Mouse (Mus musculus) macrophage (primary cell): Measurements from ENCODE around the gene Pten. TPM values are rescaled to one million over a fixed set of nuclear protein-coding genes. Genes with fewer than 3 reads are reported as not detected.
A peak's percentile ranks its signal among the peaks of the same experiment; 100 is the strongest.

Experiments
- H3K27ac ChIP-seq: fragments of 350-480 bp; formaldehyde crosslinking; 2 replicates; pipeline ENCODE4 v1.9.0; 2021
- H3K36me3 ChIP-seq: fragments of 350-480 bp; formaldehyde crosslinking; 2 replicates; pipeline ENCODE4 v1.9.0; 2021; ENCODE audit errors: inconsistent target
- H3K4me3 ChIP-seq: fragments of 350-480 bp; formaldehyde crosslinking; 2 replicates; pipeline ENCODE4 v1.9.0; 2021; ENCODE audit errors: inconsistent target
- H3K79me2 ChIP-seq: fragments of 350-480 bp; formaldehyde crosslinking; 2 replicates; pipeline ENCODE4 v1.9.0; 2021; ENCODE audit errors: inconsistent target
- WGBS: methylation state at CpG from one replicate; pipeline ENCODE4 v1.1.7; 2026; ENCODE audit warnings: inconsistent platforms; ENCODE audit not compliant: missing documents; 5-methylcytosine and 5-hydroxymethylcytosine counted together
- polyA plus RNA-seq: library from polyadenylated mRNA; stranded (reverse); fragments of 250-400 nt; gene quantifications from 3 replicates; pipeline ENCODE4 v1.2.4, GENCODE M21; 2018; ENCODE audit warnings: inconsistent platforms
- total RNA-seq, 78 experiments: library from RNA; depleted of rRNA; stranded (reverse); fragments of 250-400 nt; gene quantifications; 1 replicate in 9 of 78; 2 replicates in 24 of 78; 3 replicates in 43 of 78; 4 replicates in 2 of 78; pipeline ENCODE4 v1.2.4; 2018; ENCODE audit warnings: inconsistent platforms in 56 of 78

The Pten gene
- 100 to 1,000 TPM in 15 of 26 experiments, 10 to 100 TPM in 11; 39.0 to 148 (median 112) TPM for total RNA-seq (2018; cell fraction: chromatin; rRNA removed)
- 10 to 100 TPM; 42.6 to 69.1 (median 60.0) TPM for total RNA-seq (2018; cell fraction: cytosol; rRNA removed)
- total RNA-seq (2018; cell fraction: nucleus; rRNA removed) = 100 to 1,000 TPM in 9 of 26 experiments, 10 to 100 TPM in 17; 42.5 to 152 (median 84.4) TPM
- polyA plus RNA-seq = 29.6 to 30.5 TPM (median 30.4 TPM) in 3 replicates

DNA sequence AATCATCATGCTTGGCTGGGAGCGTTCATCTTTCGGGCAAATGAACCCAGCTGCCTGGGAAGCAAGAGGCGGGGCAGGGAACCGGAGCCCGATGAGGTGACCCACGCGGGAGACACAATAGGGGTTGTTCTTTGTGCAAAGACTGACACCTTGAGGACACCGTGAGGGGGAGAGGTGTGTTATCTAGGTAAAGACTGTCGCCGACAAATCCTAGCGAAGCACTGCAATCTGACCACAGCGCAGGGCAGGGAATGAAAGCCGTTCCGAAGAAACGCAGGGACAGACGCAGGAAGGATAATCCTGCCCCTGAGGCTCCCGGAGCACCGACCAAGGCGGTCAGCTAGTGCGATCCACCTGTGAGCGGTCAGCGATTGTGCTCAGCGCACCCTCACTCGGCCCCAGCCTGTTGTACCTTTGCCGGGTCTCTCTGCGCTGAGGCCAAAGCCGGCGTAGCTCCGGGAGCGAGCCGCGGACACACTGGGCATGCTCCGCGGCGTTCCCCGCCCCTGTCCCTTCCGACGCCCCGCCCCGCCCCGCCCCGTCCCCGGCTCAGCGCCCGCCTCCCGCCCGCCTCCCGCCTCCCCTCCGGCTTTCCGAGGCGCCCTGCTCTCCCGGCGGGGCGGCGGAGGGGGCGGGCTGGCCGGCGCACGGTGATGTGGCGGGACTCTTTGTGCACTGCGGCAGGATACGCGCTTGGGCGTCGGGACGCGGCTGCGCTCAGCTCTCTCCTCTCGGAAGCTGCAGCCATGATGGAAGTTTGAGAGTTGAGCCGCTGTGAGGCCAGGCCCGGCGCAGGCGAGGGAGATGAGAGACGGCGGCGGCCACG lies at the start of gene Pten:
Gene Pten, plus strand, starts transcription at position 598 of the 826 bp plus-strand sequence.
- peaks cover 41% of the 10 kb centered on the region for H3K79me2 ChIP-seq
- 1% methylated on average over 33 of the region's 77 CpGs for WGBS
- peak within 1 kb of the TSS; percentile 76 for H3K27ac ChIP-seq
- H3K4me3 ChIP-seq = peak within 1 kb of the TSS; percentile 84
- H3K36me3 ChIP-seq = no peaks in the 10 kb centered on the region

DNA sequence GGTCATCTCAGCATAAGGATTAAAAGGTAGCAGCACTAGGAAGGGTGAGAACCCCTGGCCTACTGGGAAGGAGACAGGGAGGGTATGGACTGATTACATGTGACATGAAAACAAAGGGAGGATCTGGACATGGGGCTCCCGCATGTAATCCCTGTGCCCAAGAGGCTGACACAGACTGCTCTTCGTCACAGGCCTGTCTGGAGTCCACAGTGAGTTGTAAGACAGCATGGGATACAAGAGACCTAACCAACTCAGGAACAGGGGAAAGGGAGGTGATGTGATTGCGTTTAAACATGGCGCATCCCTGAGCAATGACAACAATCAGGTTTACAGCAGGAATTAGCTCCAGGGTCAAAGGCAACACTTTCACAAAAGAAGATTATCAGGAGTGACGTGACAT lies 48.3 kb upstream of the Pten start:
- no peak overlapping the region for H3K4me3 ChIP-seq
- H3K36me3 ChIP-seq = peaks cover 22% of the 10 kb centered on the region; the same call in 1 of the 2 replicates
- peaks cover 74% of the 10 kb centered on the region for H3K79me2 ChIP-seq
- H3K27ac ChIP-seq = no peak overlapping the region
- WGBS = 98% methylated on average over 5 of the region's 5 CpGs

DNA sequence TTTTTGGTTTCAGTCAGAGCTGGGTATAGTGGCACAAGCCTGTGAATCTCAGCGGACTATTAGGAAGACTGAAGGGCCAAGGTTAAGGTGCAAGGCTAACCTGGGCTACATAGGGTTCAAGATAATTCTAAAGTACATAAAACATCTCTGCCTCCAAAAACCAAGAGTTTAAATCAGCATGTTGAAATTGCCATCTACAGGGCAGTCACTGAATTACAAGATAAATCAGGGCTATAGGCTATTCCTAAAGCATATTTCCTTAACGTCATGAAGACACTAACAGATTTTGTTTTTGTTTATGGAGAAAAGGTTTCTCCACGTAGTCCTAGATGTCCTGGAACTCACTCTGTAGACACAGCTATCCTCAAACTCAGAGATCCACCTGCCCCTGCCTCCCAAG lies 47.0 kb upstream of the Pten start:
- WGBS = 56% methylated on average over 3 of the region's 3 CpGs
- Histone ChIP-seq H3K79me2 (peaks cover 65% of the 10 kb centered on the region), H3K4me3 (no peak overlapping the region)

DNA sequence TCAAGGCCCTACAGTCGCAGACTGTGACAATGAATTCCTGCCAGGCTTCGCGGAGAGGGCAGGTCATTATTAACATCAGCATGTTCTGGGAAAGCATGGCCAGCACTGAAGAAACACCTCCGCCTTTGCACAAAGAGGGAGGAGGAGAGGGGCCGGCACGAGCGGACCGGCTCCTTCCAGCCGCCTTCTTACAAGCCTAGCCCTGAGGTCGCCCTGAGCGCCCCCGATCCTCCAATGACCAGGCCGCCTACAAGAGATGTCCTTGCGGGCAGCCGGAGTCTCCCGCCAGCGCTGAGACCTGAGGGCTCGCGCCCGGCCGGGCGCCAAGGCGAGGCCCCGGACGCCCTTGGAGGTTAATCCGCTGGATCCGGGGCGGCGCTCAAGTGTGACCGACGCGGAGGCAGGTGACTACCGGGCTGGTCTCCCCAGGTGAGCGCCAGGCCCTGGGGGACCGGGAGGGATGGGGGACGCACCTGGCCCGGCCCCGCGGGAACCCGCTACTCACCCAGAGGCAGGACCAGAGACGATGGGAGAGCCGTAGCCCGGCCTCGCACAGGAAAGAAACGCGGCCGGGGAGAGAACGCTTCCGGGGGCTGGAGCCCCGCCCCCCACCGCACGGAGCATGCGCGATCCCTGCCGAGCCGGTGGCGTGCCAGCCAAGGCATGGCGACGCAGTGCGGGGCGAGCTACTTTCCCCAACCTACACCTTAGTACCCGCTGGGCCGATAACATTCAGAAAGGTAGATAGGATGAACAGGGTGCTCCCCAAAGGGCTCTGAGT lies 45.3 kb upstream of the Pten start:
- Histone ChIP-seq H3K4me3 (peak overlapping the region; percentile 70), H3K36me3 (no peaks in the 10 kb centered on the region), H3K79me2 (peaks cover 49% of the 10 kb centered on the region), H3K27ac (peak overlapping the region; percentile 61)
- WGBS = 0% methylated on average over 58 of the region's 63 CpGs

More for the DNA sequence above, 47.0 kb upstream of the Pten start:
- Histone ChIP-seq H3K36me3 (0 out of 2 replicates have a peak, but pooled peaks cover 11% of the 10 kb centered on the region), H3K27ac (no peak overlapping the region)

DNA sequence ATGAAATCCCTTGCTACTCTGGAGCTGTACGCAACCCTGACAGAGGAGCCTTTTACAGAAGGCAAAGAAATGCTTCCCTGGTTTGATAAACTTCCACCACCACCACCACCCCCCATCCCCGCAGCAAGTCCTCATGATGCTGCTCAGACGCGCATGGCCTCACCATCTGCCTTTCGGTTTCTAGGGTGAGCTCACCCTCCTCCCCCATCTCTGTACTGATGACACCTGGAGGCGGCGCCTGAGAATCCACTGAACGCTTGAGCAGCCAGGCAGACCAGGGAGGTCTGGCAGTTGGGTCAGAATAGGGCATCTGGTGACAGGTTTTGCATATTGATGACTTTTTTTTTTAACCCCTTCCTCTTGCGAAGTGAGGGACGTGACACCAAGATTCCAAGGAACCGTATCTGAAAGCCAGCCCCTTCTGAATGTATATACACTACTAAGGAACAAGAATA lies 44.7 kb upstream of the Pten start:
- H3K27ac ChIP-seq = peak overlapping the region; percentile 61
- H3K36me3 ChIP-seq = no peaks in the 10 kb centered on the region
- 1% methylated on average over 11 of the region's 11 CpGs for WGBS
- H3K4me3 ChIP-seq = peak overlapping the region; percentile 70
- peaks cover 42% of the 10 kb centered on the region for H3K79me2 ChIP-seq

DNA sequence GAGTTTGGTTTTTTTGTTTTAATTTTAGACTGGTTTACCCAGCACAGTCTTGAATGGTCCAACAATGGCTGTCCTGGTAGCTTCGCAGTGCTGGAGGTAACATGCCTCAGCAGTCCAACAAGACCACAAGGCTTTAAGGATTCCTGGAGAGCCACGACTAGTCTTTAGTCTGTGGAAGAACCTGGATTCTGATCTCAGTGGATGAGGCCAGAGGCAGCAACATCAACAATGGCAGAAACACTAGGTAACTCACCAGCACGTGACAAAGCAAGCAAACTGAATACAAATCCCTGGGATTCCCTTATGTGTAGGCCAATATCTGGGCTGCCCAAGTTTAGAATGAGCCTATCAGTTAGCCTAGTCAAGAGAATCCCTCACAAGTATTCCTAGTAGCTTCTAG lies 43.8 kb upstream of the Pten start:
- WGBS = 100% methylated on average over 3 of the region's 3 CpGs
- Histone ChIP-seq H3K27ac (no peak overlapping the region), H3K36me3 (no peaks in the 10 kb centered on the region)

DNA sequence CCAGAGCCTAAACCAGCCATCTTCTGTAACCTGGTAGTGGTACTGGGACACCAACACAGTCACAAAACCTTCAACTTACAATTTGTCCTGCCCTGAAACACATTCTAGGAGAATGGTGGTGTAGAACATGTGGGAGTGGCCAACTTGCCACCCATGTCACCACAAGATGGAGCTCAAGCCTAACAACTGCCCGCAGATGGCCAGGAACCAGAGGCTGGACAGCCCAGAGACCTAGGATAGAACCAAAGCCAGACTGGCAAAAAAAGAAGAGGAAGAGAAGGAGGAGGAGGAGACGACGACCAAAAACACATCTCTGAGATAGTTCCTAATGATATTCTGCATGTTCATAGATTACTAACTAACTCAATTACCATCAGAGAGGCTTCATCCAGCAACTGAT lies 42.1 kb upstream of the Pten start:
- WGBS = 5% methylated on average over 3 of the region's 3 CpGs
- H3K4me3 ChIP-seq = no peak overlapping the region
- no peak overlapping the region for H3K27ac ChIP-seq
- H3K36me3 ChIP-seq = no peaks in the 10 kb centered on the region
- peaks cover 16% of the 10 kb centered on the region for H3K79me2 ChIP-seq

More for the DNA sequence above, 43.8 kb upstream of the Pten start:
- H3K79me2 ChIP-seq = peaks cover 33% of the 10 kb centered on the region
- no peak overlapping the region for H3K4me3 ChIP-seq

DNA sequence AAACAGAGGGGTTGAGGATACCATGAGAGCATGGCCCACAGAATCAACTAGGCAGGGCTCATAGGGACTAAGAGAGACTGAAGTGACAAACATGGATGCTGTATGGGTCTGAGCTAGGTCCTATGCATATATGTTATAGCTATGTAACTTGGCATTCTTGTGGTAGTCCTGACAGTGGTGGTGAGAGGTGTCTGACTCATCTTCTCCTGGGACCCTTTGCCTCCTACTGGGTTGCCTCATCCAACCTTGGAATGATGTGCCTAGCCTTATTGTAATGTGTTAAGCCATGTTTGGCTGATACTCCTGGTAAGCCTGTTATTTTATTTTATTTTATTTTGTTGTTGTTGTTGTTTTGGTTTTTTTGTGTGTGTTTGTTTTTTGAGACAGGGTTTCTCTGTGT lies 41.6 kb upstream of the Pten start:
- H3K79me2 ChIP-seq = peaks cover 11% of the 10 kb centered on the region
- no peak overlapping the region for H3K27ac ChIP-seq
- H3K4me3 ChIP-seq = no peak overlapping the region
- no peaks in the 10 kb centered on the region for H3K36me3 ChIP-seq

DNA sequence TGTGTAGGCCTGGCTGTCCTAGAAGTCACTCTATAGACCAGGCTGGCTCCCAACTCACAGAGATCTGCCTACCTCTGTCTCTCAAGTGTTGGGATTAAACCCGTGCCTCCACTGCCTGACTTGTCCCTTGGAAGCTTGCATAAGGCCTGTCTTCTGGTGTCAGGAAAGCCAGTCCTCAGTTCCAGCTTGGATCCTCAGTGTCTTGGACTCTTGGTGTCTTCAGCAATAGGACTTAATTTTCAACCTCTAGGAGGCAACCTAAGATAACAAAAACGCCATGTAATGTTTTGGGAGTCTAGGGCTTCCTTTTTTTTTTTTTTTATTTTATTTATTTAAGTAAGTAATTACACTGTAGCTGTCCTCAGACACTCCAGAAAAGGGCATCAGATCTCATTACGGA lies 39.7 kb upstream of the Pten start:
- no peak overlapping the region for H3K4me3 ChIP-seq
- H3K27ac ChIP-seq = no peak overlapping the region
- H3K79me2 ChIP-seq = no peaks in the 10 kb centered on the region
- H3K36me3 ChIP-seq = no peaks in the 10 kb centered on the region
- WGBS = 76% methylated on average over 2 of the region's 3 CpGs

DNA sequence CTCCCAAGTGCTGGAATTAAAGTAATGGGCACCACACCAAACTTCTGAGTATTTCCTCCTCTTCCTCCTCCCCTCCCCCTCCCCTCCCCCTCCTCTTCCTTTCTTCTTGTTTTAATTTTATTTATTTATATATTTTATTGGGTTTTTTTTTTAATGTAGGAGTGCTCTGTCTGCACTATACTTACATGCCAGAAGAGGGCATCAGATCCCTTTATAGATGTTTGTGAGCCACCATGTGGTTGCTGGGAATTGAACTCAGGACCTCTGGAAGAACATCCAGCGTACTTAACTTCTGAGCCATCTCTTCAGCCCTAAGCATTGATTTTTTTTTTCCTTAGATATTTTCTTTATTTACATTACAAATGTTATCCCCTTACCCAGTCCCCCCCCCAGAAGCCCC lies 37.0 kb upstream of the Pten start:
- Histone ChIP-seq H3K79me2 (no peaks in the 10 kb centered on the region), H3K4me3 (no peak overlapping the region), H3K36me3 (no peaks in the 10 kb centered on the region), H3K27ac (no peak overlapping the region)
- WGBS = 100% methylated on average over 1 of the region's 1 CpGs

DNA sequence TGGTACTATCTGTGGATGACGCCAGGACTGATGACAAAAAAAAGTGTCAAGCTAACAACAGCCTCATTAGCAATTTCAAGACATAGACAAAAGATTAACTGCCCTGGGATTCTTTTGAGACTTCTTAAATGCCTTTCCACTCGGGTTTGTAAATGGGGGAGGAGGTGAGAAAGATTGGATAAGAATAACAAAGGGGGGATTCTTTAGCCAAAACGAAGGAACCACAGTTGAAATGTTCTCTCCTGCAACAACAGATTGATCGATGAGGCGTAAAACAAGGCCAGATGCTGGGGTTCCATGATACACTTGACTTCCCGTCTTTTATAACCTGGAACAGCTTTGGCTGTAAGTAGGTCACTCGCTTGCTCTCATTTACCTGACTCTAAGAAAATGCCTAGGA lies 33.5 kb upstream of the Pten start:
- Histone ChIP-seq H3K4me3 (no peak overlapping the region), H3K79me2 (no peaks in the 10 kb centered on the region), H3K27ac (no peak overlapping the region), H3K36me3 (no peaks in the 10 kb centered on the region)
- WGBS = 90% methylated on average over 7 of the region's 7 CpGs

DNA sequence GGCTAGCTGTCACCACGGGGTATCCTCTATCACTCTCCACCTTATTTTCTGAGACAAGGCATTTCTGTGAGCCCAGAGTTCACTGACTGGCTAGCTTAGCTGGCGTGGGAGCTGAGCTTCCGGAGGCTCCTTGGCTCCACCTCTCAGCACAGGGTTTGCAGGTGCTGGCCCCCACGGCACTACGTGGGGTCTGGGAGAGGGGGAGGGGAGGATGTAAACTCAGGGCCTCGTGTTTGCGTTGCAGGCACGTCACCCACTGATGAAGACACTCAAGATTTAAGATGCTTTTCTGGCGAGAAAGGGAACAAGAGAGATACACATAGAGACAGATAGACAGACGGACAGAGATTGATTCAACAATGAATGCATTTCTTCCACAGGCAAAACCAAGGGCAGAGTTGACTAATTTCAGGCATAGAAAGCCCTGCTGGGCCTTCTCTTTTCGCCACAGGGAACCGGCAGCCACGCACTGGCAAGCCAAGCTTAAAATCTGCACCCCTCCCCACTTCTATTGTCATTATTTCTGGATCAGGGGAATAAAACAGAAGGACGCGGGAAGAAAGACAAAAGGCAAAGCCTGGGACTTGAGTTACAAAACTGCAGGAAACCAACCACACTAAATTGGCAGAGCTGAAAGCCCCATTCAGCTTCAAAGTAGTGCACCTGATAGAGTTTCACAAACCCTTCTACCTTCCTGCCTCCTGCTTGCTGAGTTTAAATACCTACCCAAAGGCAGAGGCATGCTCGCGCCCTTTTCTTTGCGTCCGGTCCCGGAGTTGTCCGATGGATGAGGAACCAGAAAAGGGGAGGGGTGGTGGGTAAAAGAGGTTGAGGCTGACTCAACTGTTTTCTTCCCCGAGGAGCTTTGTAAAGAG lies 30.6 kb upstream of the Pten start:
- H3K27ac ChIP-seq = no peak overlapping the region
- H3K4me3 ChIP-seq = no peak overlapping the region
- WGBS = 53% methylated on average over 22 of the region's 22 CpGs
- H3K79me2 ChIP-seq = no peaks in the 10 kb centered on the region
- no peaks in the 10 kb centered on the region for H3K36me3 ChIP-seq

DNA sequence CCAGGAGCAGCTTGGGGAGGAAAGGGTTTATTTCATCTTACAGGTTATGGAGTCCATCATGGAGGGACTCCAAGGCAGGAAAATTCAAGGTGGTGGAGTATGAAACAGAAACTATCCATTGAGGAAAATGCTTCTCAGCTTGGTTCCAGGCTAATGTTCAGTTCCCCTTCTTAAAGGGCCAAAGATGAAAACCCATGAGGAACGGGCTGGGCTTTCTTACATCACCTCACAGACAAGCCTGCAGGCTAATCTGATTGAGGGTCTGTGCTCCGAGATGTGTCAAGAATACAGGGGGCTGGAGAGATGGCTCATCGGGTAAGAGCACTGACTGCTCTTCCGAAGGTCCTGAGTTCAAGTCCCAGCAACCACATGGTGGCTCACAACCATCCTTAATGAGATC lies 27.5 kb upstream of the Pten start:
- Histone ChIP-seq H3K27ac (no peak overlapping the region), H3K36me3 (no peaks in the 10 kb centered on the region), H3K4me3 (no peak overlapping the region), H3K79me2 (no peaks in the 10 kb centered on the region)
- WGBS = 58% methylated on average over 4 of the region's 4 CpGs

DNA sequence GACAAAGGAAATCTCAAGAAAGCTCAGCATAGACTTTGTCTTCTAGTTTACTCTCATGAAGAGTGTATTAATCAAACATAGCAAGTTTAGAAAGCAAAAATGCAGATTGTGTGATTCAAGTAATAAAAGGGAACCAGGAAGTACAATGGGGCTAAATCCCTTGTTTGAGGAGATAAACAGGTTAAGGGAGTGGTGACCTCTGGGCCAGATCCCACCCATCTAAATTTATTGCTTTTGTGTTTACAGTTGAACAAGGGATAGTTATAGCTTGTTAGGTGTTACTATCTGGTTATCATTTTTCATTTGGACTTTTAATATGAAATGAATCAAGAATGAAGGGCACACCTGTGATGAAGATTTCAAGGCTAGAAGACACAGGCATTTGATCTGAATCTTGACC lies 24.4 kb upstream of the Pten start:
- Histone ChIP-seq H3K27ac (no peak overlapping the region), H3K36me3 (no peaks in the 10 kb centered on the region), H3K79me2 (no peaks in the 10 kb centered on the region), H3K4me3 (no peak overlapping the region)
